Mouse (Mus musculus) kidney, postnatal 25 days (tissue): ENCODE measurements around the gene Ahrr.

ENCODE experiments used
- DNase-seq, 2 experiments: peaks; one replicate each; pipeline ENCODE4 v3.0.0; 2021; ENCODE audit warnings: mixed read lengths in 2 of 2

Gene Ahrr

GRCm38 (mm10) chr13:74237574-74237973 lies 54.6 kb downstream of the Ahrr start:
- no peak for DNase-seq

- no peak for DNase-seq
Observed at GRCm38 (mm10) chr13:74220659-74221058, 71.5 kb downstream of the Ahrr start.

- no peak for DNase-seq
Observed at GRCm38 (mm10) chr13:74218441-74218840, 73.7 kb downstream of the Ahrr start.

GRCm38 (mm10) chr13:74208986-74209345 lies 83.2 kb downstream of the Ahrr start:
- DNase-seq = peak; percentile 19 to 35

- DNase-seq = peak; percentile 91 to 95
Observed at GRCm38 (mm10) chr13:74208317-74208985, 83.7 kb downstream of the Ahrr start, which contains the start of gene Exoc3. Exoc3 (minus strand) TSS chr13:74208732.

GRCm38 (mm10) chr13:74196451-74196850 lies 95.7 kb downstream of the Ahrr start:
- DNase-seq = no peak

- DNase-seq = peak in 1 of 2 experiments; percentile 15
Observed at GRCm38 (mm10) chr13:74192613-74193012, 99.5 kb downstream of the Ahrr start.

GRCm38 (mm10) chr13:74183011-74183695 lies 109.0 kb downstream of the Ahrr start:
- no peak for DNase-seq

GRCm38 (mm10) chr13:74172036-74172435 lies 120.1 kb downstream of the Ahrr start:
- DNase-seq = no peak

- DNase-seq = no peak
Observed at GRCm38 (mm10) chr13:74169446-74170164, 122.5 kb downstream of the Ahrr start.

- DNase-seq = no peak
Observed at GRCm38 (mm10) chr13:74167492-74167891, 124.6 kb downstream of the Ahrr start.

GRCm38 (mm10) chr13:74167057-74167413 lies 125.1 kb downstream of the Ahrr start:
- DNase-seq = no peak

GRCm38 (mm10) chr13:74166348-74167056 lies 125.6 kb downstream of the Ahrr start:
- DNase-seq = peak in 1 of 2 experiments; percentile 18
